Mouse (Mus musculus) WW6 (cell line): ENCODE measurements around the gene Dapk1.

Experiments used
- DNase-seq: peaks from one replicate; pipeline ENCODE4 v3.0.0-alpha.2; 2013; ENCODE audit warnings: low read depth, low spot score

The Dapk1 gene

DNA sequence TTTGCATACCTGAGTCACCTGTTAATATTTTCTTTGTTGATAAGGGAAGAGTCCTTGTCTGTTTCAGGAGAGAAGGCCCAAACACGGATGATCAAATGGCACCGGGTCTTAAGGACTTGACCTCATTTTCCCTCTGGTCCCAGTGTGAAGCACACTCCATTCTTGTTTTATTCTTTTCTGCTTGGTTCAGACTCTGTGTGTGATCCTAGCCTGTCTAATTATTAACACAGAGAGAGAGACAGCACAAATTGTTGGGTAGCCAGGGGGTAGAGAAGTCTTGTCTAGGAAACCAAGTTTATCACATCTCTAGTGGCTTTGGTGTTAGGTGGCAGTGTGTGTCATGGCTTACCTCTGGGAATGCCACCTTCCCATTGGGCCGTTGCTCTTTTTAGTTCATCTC lies 62.3 kb downstream of the Dapk1 start:
- DNase-seq: no peak

DNA sequence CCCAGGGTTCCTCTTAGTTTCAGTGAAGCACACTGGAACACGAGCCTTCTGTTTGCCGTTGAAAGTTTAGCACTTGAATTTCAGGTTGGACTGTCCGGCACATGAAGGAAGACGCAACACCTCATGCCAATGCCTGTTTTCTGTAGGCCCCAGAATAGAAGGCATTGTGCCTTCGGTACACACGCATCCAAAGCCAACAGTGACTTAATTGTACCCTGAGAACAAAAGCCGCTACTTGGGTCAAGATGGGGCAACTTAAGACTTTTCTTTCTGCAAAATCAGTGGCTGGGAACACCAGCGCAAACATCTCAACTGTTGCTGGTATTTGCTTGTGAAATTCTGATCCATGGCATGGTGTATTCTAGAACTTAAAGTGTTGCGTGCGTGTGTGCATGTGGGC lies 63.1 kb downstream of the Dapk1 start:
- no peak for DNase-seq

DNA sequence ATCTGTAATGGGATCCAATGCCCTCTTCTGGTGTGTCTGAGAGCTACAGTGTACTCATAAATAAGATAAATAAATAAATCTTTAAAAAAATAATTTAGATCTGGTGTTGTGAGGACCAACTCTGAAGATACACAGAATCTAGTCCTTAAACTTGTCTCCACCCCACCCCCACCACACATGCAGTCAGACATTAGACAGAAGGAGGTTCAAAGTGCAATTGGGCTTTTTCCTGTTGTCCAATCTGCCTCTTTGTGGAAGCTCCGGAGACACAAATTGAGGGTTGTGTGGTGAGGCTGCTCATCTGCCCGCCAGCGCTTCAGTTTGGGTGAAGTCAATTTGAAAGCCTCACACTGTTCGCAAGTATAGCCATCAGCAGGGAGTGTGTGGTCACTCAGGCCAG lies 63.7 kb downstream of the Dapk1 start:
- DNase-seq: no peak

DNA sequence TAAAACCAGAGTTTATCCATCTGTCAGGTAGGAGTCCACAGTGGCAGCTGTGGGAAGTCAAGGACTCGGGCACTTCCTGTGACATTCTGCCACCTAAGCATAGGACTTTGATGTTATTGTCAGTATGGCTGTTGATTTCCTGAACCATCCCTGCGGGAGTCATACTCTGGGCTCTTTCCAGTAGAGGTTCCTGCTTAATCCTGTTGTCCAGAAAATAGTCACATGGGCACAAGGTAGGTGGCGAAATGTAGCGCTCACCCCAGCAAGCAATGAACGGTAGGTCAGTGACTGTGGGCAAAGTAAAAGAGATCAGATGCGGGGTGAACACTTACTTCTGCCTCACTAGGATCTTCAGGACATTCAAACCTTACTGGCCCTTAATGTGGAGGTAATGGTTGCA lies 66.3 kb downstream of the Dapk1 start:
- DNase-seq: no peak

DNA sequence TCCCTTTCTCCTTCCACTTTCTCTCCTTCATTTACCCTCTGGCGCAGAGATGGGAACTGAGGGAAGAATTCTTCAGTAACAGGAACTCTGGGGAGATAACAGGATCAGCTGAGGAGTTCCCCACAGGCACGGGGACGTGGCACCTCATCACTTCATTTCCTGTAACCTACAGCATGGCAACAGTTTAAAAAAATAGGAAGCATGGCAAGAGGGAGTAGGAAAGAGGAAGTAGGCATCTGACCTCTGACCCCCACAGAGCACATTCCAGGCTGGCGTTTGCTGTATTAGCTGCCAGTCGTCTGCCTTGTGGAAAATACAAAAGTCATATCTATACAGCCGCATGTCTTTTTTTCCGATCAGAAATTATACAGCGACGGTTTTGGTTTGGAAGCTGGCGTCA lies 68.9 kb downstream of the Dapk1 start:
- no peak for DNase-seq

DNA sequence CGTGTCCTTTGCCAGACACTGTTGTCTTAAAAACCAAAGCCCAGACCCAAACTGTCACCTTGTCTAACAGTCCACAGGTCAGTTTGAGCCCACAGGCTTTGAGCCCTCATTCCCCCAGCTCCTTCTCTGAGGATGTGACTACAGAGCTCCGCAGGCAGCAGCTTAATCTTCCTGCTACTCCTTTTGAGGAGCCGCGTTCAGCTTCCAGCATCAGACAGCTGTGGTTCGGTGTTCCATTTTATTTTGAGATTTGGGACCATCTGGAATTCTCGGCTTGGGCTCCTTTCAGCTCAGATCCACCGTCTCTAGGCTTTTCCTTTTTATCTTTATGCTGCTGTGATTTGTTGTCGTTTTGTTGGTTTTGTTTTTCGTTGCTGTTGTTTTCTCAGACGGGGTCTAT lies 69.5 kb downstream of the Dapk1 start:
- no peak for DNase-seq

DNA sequence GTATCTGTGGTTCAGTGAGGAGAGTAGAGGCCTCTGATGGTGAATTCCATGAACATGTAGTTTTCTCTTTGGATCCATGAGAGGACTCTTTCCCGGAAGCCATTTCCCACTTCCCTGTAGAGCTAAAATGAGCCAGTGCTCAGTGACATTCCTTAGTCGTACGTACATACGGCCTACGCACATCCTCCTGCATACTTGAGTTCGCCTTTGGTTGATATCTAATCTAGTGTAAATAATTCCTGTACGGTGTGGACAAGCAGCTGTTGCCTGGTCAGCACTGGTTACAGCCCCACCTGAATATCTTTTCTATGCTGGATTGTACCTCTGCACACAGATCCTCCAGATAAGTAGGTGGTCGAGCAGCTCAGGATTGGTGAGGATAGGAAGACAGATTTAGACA lies 70.5 kb downstream of the Dapk1 start:
- DNase-seq: no peak

DNA sequence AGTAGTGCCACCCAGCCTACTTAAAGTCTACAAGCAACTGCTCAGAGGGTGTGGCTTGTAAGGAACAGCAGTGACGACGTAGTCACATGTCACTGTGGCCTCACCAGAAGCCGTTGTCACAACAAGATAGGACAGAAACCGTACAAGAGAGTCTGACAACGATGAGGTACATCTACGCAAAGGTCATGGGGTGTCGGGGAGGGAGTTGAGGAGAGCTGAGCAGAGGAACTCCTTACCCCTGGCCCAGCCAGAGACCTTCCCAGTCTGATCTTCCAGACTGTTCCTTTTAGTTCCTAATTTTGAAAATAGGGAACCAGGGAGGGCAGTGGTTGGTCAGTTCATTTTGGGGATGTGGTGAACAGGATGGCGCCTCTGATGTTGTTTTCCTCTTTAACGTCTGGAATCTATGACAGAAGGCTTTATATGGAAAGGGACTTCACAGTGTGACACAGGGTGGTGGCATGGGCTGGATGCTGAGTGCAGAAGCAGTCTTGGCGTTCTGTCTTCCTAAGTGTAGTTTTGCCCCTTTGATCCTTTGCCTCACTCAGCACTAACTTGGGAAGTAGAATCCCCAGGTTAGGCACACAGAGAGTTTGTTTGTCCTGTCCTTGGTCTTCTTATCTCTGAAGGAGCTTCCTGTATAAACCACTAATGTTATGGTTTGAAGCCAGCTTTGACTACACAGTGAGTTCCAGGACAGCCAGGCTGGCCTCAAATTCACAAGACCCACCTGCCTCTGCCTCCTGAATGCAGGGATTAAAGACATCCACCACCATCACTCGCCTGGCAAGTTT lies 71.3 kb downstream of the Dapk1 start:
- DNase-seq: no peak

DNA sequence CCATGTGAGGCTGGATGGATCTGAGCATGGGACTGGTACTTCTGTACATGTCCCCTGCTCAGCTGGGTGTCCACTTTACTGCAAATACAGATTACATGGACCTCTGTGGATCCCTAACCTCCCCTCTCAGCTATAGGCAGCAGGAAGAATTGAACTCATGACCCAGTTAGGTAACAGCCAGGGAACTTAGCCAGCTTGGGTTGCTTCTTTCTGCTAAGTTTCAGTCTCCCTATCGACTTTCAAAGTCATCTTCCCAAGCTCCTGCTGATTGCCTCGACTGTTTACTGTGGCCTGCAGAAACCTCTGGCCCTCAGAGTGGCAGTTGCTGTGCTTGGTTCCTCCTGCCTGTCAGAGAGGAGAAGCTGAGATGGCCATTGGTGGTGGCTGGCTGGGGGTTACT lies 72.6 kb downstream of the Dapk1 start:
- no peak for DNase-seq

DNA sequence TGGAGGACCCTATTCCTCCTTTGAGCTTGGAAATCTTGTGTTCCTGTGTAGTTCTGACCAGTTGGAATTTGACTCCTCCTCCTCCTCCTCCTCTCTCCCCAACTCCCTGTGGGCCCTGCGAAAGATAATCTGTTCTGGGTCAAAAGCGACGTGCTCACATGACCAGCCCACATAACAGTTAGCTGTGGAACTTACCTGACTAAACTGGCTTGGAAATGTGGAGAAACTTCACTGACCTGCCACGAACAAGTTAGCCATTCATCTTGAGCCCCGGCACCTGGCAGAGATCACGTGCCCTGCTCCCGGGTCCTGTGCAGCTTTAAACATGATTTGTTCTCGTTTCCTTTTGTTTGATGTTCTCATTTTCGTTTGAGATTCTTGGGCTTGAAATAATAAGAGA lies 73.2 kb downstream of the Dapk1 start:
- DNase-seq: no peak

DNA sequence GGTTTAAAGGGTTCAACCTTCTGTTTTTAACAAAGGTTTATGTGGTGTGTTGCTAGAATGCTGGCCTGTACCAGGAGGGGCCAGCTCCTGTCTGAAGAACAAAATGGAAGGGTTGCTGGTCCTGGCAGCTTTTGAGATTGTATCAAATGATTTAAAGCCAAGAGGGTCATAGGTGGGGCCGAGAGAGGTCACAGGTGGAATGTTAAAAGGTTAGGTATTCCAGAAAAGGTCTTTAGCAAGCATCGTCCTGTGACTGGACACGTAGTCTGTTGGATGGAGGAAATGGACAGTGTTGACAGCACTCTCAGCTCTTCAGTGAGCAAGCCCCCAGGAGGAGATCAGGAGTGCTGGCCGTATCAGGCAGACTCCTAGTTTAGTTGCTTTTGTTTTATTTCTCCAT lies 73.7 kb downstream of the Dapk1 start:
- no peak for DNase-seq

DNA sequence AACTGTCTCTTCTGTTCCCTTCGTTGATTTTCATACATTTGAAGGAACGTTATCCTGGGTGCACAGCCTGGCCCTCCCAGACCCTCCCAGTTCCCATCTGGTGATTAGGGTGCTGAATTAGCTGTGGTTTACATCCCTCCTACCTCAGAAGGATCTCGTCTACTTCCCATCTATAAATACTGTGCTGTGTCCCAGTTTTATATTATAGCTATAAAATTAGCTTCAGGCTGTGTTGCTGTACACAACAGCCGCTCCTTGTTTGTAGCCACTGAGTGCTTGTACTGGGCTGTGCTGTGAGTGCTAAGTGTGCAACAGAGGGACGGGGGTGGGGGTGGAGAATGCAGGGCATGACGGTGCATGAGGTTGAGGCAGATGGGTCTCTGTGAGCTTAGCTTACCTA lies 77.2 kb downstream of the Dapk1 start:
- DNase-seq: no peak

DNA sequence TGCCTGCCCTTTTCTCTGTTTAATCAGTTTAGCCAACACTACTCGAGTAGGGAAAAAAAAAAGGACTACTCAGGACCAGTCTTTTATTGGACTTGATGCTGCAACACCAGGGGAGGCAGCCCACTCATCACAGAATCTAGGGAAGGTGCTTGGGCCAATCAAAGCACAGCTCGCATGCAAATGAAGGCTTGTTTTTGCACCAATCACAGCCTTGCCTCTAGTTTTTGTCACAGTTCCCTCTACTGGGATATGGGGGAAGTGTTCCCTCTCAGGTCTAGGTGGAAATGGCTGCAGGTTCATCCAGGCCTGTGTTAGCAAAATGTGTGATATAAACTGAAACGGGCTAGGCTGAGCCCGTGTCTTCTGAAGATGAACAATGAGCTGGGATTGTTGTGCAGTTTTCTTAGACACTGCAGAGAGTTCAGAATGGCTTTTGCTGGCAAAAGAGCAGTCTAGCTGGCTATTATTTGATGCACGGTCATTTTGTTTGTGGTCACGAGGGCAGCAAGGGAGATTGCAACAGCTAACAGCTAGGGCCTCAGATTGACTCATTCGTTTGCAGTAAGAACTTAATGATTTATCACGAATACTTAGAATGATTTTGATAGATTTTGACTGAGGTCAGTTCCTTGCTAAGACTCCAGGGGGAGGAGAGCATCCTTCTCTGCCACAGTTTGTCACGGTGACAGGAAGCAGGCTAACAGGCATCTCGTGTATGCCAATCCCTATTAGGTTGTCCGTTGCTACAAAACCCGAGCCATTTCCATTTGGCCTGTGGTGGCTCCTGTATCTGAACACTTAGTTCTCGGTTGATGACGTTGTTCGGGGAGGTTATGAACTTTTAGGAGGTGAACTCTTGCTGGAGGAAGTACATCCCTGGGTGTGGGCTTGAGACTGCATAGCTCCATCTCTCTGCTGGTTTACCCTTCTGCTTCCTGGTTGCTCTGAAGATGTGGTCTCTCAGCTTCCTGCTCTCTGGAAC lies 81.3 kb downstream of the Dapk1 start:
- DNase-seq: no peak

DNA sequence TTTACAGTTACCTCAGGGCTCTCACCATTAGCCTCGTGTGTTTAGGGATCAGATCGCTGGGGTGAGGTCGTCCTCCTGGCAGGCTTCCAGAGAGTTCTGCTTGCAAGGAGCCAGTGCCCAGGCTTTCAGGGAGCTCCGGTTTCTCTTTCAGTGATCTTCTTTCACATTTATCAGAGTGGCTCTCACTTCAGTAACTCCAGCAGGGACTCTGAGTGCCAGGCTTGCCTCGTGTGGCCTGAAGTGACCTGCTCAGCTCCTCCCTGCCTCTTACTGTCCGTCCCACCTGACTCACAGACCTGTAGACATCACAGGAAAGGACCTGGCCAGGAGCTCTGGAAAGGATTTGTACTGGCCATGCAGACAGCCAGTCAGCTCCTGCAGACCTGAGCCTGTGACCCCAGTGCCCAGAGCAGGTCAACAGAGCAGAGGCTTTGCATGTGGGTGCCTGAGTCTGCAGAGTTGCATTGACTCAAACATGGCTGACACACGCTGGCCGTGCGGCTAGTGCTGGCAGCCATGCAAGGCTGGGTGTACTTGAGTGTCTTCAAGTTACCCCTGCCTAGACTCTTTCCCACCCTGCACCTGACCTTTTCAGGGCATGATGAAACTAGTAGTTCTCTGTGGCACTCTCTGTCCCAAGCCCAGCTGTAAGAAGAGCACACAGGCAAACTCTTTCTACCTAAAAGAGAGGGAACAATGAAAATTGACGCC lies 82.5 kb downstream of the Dapk1 start:
- no peak for DNase-seq

DNA sequence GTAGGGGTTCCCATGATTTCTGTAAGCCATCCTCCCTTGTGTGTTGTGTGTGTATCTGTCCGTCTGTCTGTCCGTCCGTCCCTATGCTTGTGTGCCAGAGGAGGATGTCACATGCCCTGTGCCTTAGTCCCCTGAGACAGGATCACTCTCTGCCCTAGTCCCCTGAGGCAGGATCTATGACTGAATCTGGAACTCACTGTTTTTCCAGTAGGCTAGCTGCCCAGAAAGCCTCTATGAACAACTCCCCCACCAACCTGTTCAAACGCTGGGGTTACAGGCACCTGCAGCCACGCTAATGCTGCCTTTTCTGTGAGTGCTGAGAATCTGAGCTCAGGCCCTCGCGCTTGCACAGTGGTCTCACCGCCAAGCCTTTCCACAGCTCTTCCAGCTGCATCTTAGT lies 83.1 kb downstream of the Dapk1 start:
- DNase-seq: no peak

DNA sequence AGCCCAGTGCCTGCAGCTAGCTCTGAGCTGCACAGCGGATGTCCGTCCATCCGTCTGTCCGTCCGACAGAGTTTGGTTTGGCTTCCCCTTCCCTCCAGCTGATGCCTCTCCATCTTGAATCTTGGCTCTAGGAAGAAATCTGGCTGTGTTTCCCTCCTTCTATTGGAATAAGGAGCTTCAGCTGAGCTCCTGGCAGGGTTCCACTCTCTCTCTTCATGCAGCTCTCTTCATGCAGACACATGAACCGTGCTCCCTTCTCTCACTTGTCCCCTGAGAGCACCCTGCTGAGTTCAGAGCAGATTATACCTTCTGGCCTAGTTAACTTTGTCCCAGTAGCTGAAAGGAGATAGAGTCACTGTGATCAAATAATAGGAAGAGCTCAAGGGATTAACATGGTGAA lies 83.5 kb downstream of the Dapk1 start:
- DNase-seq: no peak

DNA sequence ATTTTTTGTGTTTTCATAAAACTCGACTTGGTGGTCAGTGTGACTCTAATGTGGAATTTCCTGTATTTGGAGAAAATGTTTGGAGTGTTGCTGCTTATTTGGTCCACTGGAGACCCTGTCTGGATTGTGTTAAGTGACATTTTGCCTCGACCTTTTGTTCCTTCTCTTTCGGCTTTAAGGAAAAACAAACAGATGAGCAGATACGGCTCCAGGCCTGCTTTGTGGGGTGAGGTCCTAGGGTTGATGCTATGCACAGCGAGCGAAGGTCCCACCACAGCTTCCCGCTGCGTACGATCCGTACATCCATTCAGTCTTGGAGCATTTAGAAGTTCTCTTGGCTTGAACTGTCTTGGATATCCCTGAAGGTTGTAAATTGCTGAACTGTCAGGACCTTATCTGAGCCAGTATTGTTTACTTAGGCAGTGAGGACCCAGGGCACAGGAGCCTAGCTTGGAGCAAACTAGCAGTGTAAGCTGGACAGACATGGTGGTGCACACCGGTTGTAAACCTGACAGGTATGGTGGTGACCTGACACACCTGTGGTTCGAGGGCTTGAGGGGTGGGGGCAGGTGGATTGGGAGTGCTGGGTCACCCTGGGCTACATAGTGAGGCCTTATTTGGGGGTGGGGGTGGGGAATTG lies 84.4 kb downstream of the Dapk1 start:
- DNase-seq: no peak

DNA sequence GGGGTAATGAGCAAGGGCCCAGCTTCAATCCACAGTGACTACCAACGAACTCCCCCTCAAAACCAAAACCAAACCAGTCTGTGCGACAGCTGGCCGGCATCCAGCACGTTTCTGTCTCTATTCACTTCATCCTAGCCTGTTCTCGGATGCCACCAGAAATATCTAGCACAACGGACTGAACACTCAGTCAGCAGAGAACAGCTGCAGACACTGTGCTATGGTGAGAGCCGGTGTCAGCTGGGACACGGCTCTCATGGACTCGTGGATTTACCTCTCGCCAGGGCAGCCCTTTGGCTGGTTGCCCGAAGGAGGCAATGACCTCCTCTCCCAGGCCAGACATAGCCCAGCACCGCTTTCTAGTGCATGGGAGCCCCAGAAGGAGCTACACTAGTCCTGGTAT lies 85.2 kb downstream of the Dapk1 start:
- no peak for DNase-seq

DNA sequence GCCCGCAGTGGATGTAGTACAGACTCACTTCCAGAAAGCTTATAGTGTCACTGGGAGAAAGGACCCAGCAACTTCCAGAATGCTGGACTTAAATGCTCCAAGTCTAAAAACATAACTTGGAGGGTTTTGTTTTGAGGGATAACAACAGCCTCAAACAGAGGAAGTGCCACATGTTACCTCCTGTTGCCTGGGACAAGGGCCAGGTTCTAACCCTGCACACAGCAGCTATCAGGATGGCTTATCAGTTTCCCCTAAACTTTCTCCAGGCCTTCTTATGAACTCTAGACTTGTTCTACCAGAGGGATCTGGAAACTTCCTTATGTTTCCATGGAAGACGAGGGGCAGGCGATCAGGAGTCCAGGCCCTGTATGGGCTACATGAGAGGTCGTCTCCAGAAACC lies 85.7 kb downstream of the Dapk1 start:
- DNase-seq: no peak

DNA sequence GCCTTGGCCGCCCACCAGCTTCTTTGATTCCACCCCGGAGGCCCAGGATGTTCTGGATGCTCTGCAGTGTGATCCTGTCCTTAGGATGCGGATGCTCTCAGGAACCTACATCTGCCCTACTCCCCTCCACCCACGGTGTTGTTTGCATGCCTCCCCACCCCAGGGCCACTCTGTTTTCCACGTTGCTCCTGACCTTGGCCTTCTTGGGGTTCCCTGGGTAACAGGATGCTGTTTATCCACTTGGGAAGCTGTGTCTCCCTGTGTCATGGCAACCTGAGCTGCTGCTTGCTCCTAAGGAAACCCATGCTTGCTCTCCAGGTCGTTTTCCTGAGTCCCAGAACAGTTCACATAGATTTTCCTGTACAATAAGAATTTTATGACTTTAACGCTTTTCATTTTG lies 86.1 kb downstream of the Dapk1 start:
- no peak for DNase-seq

DNA sequence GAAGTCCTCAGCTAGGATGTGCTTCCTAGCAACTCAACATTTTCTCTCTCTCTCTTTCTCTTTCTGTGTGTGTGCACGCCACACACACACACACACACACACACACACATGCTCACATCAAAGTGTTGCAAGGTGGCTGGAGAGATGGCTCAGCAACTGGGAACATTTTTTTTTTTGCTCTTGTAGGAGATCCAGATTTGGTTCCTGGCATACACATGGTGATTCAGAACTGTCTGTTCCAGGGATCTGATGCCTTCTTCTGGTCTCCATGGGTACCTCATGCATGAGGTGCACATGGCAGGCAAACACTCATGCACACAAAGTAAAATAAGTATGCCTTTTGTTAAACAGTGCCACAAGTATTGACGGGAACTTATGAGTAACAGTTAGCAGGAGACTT lies 89.2 kb downstream of the Dapk1 start:
- DNase-seq: no peak

DNA sequence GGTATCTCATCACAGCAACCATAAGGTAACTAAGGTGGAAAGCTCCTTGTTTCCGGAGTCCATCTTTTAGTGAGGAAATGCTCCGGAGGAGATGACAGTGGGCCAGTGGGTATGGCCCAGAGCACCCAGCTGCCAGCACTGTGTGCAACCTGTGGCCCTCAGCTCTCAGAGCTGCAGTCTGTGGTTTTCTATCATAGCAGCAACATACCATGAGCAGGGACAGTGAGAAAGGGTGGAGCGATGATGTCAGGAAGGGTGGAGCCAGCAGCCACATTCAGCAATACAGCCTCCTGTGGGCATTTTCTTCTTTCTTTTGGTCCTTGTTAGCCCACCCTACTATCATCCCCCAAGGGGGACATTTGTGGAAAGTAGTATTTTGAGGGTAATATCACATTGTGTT lies 90.2 kb downstream of the Dapk1 start:
- DNase-seq: no peak
